Comparison of ENCODE assay signal across 21 mouse cellular contexts in genomic region chr9:21460400-21460940, GRCm38 (mm10). TPM values are rescaled to one million over a fixed set of nuclear protein-coding genes. Genes with fewer than 3 reads are reported as not detected.
DNase-seq lines count a peak whose midpoint lies in the region; ATAC-seq and TF ChIP-seq lines count a peak whose summit lies in the region.
"Had no signal": no experiment of that assay in that cellular context is flagged by ENCODE, and none has a peak within 500 bp of the region (broad histone marks: within the 10 kb centered on the region; RNA-seq: fewer than 3 reads in every experiment).

No protein-coding gene starts in this region.

- no peak overlapping the region for H3K9ac ChIP-seq in kidney, postnatal 0 days (ENCODE audit: low read depth, low read length)
- no peak overlapping the region for H3K9ac ChIP-seq in forebrain, embryonic 12.5 days
- H3K9ac ChIP-seq: forebrain, postnatal 0 days; heart, embryonic 15.5 days; midbrain, embryonic 12.5 days; neural tube, embryonic 12.5 days had no signal

- H3K36me3 ChIP-seq in kidney, postnatal 0 days (ENCODE audit: insufficient read depth, low read length), result peaks cover 18% of the 10 kb centered on the region; the same call in 1 of the 2 replicates
- H3K36me3 ChIP-seq in forebrain, embryonic 12.5 days (replicated peaks), result peaks cover 5% of the 10 kb centered on the region; the same call in 1 of the 2 replicates

- 74% methylated on average over 3 of the region's 3 CpGs for WGBS in kidney, postnatal 0 days
- WGBS in forebrain, embryonic 12.5 days, result 94% methylated on average over 3 of the region's 3 CpGs

- H3K4me2 ChIP-seq in kidney, postnatal 0 days (ENCODE audit: low read length), result no peak overlapping the region
- H3K4me2 ChIP-seq in forebrain, embryonic 12.5 days, result no peak overlapping the region
- H3K4me2 ChIP-seq: heart, embryonic 15.5 days; midbrain, embryonic 12.5 days; neural tube, embryonic 12.5 days had no signal

- no peaks in the 10 kb centered on the region for H3K9me3 ChIP-seq in kidney, postnatal 0 days (replicated peaks; ENCODE audit: low read length)
- H3K9me3 ChIP-seq in forebrain, embryonic 12.5 days, result no peaks in the 10 kb centered on the region
- H3K9me3 ChIP-seq: heart, embryonic 15.5 days; midbrain, embryonic 12.5 days; neural tube, embryonic 12.5 days had no signal

- H3K4me1 ChIP-seq in kidney, postnatal 0 days (replicated peaks; ENCODE audit: insufficient read depth, low read length), result peaks cover 8% of the 10 kb centered on the region; the same call in 1 of the 2 replicates
- no peaks in the 10 kb centered on the region for H3K4me1 ChIP-seq in forebrain, embryonic 12.5 days
- H3K4me1 ChIP-seq: neural tube, embryonic 12.5 days had no signal

- peak; percentile 81 for ATAC-seq in kidney, postnatal 0 days (replicated peaks; ENCODE audit: low FRiP score, low read depth)
- no peak for ATAC-seq in forebrain, embryonic 12.5 days (ENCODE audit: low FRiP score)
- ATAC-seq: activated CD4-positive, CD25-positive, alpha-beta regulatory T cell, adult 4 months; forebrain, postnatal 0 days; hindbrain, embryonic 16.5 days had no signal

- DNase-seq in adrenal gland, adult (ENCODE audit: inconsistent age in 2 of 2, low spot score in 1 of 2), result peak; percentile 61 to 82
- DNase-seq in adrenal gland, adult 18-20 months (ENCODE audit: low spot score in 2 of 2), result no peak
- peak; percentile 28 for DNase-seq in kidney, adult 18-20 months
- DNase-seq in kidney, postnatal 10 days, result no peak
- DNase-seq in kidney, postnatal 0 days (ENCODE audit: low spot score), result no peak
- DNase-seq in testis, postnatal 10 days (ENCODE audit: low spot score), result no peak
- DNase-seq: cerebellum, adult 2 months; cerebellum, postnatal 14 days; forebrain, postnatal 0 days; gastrocnemius, postnatal 10 days; lung, postnatal 36 days; right cerebral cortex, postnatal 4 days had no signal

- H3K4me3 ChIP-seq in kidney, postnatal 0 days (replicated peaks; ENCODE audit: low read depth, low read length), result no peak overlapping the region
- no peak overlapping the region for H3K4me3 ChIP-seq in forebrain, embryonic 12.5 days (replicated peaks)
- H3K4me3 ChIP-seq: erythroblast, embryonic 14.5 days; heart, embryonic 15.5 days; midbrain, embryonic 12.5 days; myocyte; neural tube, embryonic 12.5 days had no signal

- H3K27me3 ChIP-seq in kidney, postnatal 0 days (ENCODE audit: insufficient read depth, low read length), result no peaks in the 10 kb centered on the region
- H3K27me3 ChIP-seq in forebrain, embryonic 12.5 days, result no peaks in the 10 kb centered on the region
- H3K27me3 ChIP-seq: CH12.LX; heart, embryonic 15.5 days; midbrain, embryonic 12.5 days; neural tube, embryonic 12.5 days had no signal

- H3K27ac ChIP-seq in kidney, postnatal 0 days, result peak overlapping the region; percentile 71
- no peak overlapping the region for H3K27ac ChIP-seq in forebrain, embryonic 12.5 days
- H3K27ac ChIP-seq: heart, embryonic 15.5 days; midbrain, embryonic 12.5 days; neural tube, embryonic 12.5 days had no signal

- no peak for TF ChIP-seq CTCF in kidney, postnatal 0 days (IDR thresholded peaks at IDR 0.05; ENCODE audit: low read depth)

RNA-seq across cellular contexts. Expression of gene Dnm2, which starts 35.8 kb away (rescaled TPM):
- total RNA-seq in adrenal gland, adult 18-20 months (2021), result 100 to 1,000 TPM in 1 of 2 experiments, 10 to 100 TPM in 1; 88.5 to 112 TPM
- polyA plus RNA-seq in kidney, postnatal 0 days (2015; fragmentation: Nextera tagmentation; extraction: Ambion mirVana), result 68.0 and 68.9 TPM in 2 replicates
- 73.8 and 78.4 TPM in 2 replicates for polyA plus RNA-seq in forebrain, embryonic 12.5 days (2016; fragmentation: Nextera tagmentation; extraction: Ambion mirVana)

RNA-seq across cellular contexts. Expression of gene Qtrt1, which starts 48.8 kb away (rescaled TPM):
- total RNA-seq in adrenal gland, adult 18-20 months (2021), result 10 to 100 TPM; 15.6 to 18.5 TPM
- 41.1 and 42.0 TPM in 2 replicates for polyA plus RNA-seq in kidney, postnatal 0 days (2015; fragmentation: Nextera tagmentation; extraction: Ambion mirVana)
- polyA plus RNA-seq in forebrain, embryonic 12.5 days (2016; fragmentation: Nextera tagmentation; extraction: Ambion mirVana), result 43.5 and 50.8 TPM in 2 replicates

RNA-seq across cellular contexts. Expression of gene Tmed1, which starts 49.6 kb away (rescaled TPM):
- 10 to 100 TPM; 25.6 to 28.8 TPM for total RNA-seq in adrenal gland, adult 18-20 months (2021)
- polyA plus RNA-seq in kidney, postnatal 0 days (2015; fragmentation: Nextera tagmentation; extraction: Ambion mirVana), result 128 and 131 TPM in 2 replicates
- polyA plus RNA-seq in forebrain, embryonic 12.5 days (2016; fragmentation: Nextera tagmentation; extraction: Ambion mirVana), result 68.0 and 68.2 TPM in 2 replicates

Comparison
In these comparisons a context has a peak if more than half of its experiments do, and no peak if none do; other contexts are left out.
1. DNase-seq: peak in adrenal gland, adult (2 of 2) and kidney, adult 18-20 months (single experiment); none in adrenal gland, adult 18-20 months (0 of 2), kidney, postnatal 10 days (single experiment), kidney, postnatal 0 days (single experiment) and testis, postnatal 10 days (single experiment).